Mouse (Mus musculus): ENCODE measurements around the gene Tnrc6c. TPM values are rescaled to one million over a fixed set of nuclear protein-coding genes. Genes with fewer than 3 reads are reported as not detected.

The Tnrc6c gene
- polyA plus RNA-seq, 1 experiment from 2014 or later = 12.6 TPM

GRCm38 (mm10) chr11:117764319-117764718 lies 110.2 kb downstream of the Tnrc6c start:
- ATAC-seq (replicated peaks; ENCODE audit: low FRiP score, low TSS enrichment, low read depth) = no peak
- Histone ChIP-seq H3K36me3 (ENCODE audit: control insufficient read depth, insufficient read depth, low read length) (peaks cover 59% of the 10 kb centered on the region), H3K27ac (ENCODE audit: low read depth) (no peak overlapping the region), H3K9me3 (ENCODE audit: control insufficient read depth, low read length) (no peaks in the 10 kb centered on the region), H3K4me2 (ENCODE audit: low read length) (no peak overlapping the region), H3K9ac (ENCODE audit: low read length) (no peak overlapping the region), H3K4me3 (ENCODE audit: low read depth, low read length) (no peak overlapping the region), H3K4me1 (replicated peaks; ENCODE audit: control insufficient read depth, insufficient read depth, low read length) (0 out of 2 replicates have a peak, but pooled peaks cover under 1% of the 10 kb centered on the region), H3K27me3 (replicated peaks; ENCODE audit: control insufficient read depth, insufficient read depth, low read length) (no peaks in the 10 kb centered on the region)
- no peak for DNase-seq (ENCODE audit: low spot score)
- 86% methylated on average over 9 of the region's 9 CpGs for WGBS

- ATAC-seq (replicated peaks; ENCODE audit: low FRiP score, low TSS enrichment, low read depth) (no peak), DNase-seq (ENCODE audit: low spot score) (no peak)
- 85% methylated on average over 5 of the region's 5 CpGs for WGBS
- no peaks in the 10 kb centered on the region for H3K27me3 ChIP-seq (replicated peaks; ENCODE audit: control insufficient read depth, insufficient read depth, low read length)
- H3K9me3 ChIP-seq (ENCODE audit: control insufficient read depth, low read length) = no peaks in the 10 kb centered on the region
- no peak overlapping the region for H3K27ac ChIP-seq (ENCODE audit: low read depth)
- H3K4me3 ChIP-seq (ENCODE audit: low read depth, low read length) = no peak overlapping the region
- H3K36me3 ChIP-seq (ENCODE audit: control insufficient read depth, insufficient read depth, low read length) = peaks cover 49% of the 10 kb centered on the region
- H3K4me1 ChIP-seq (replicated peaks; ENCODE audit: control insufficient read depth, insufficient read depth, low read length) = 0 out of 2 replicates have a peak, but pooled peaks cover 4% of the 10 kb centered on the region
- no peak overlapping the region for H3K9ac ChIP-seq (ENCODE audit: low read length)
- H3K4me2 ChIP-seq (ENCODE audit: low read length) = no peak overlapping the region
Measured at GRCm38 (mm10) chr11:117765361-117765760, 111.3 kb downstream of the Tnrc6c start.

GRCm38 (mm10) chr11:117766275-117766674 lies 112.2 kb downstream of the Tnrc6c start:
- no peak for ATAC-seq (replicated peaks; ENCODE audit: low FRiP score, low TSS enrichment, low read depth)
- peaks cover 40% of the 10 kb centered on the region for H3K36me3 ChIP-seq (ENCODE audit: control insufficient read depth, insufficient read depth, low read length)
- H3K27me3 ChIP-seq (replicated peaks; ENCODE audit: control insufficient read depth, insufficient read depth, low read length) = no peaks in the 10 kb centered on the region
- no peak overlapping the region for H3K27ac ChIP-seq (ENCODE audit: low read depth)
- no peak overlapping the region for H3K4me2 ChIP-seq (ENCODE audit: low read length)
- no peak overlapping the region for H3K4me3 ChIP-seq (ENCODE audit: low read depth, low read length)
- DNase-seq (ENCODE audit: low spot score) = no peak
- no peaks in the 10 kb centered on the region for H3K9me3 ChIP-seq (ENCODE audit: control insufficient read depth, low read length)
- H3K4me1 ChIP-seq (replicated peaks; ENCODE audit: control insufficient read depth, insufficient read depth, low read length) = 0 out of 2 replicates have a peak, but pooled peaks cover 4% of the 10 kb centered on the region
- WGBS = 86% methylated on average over 3 of the region's 3 CpGs
- no peak overlapping the region for H3K9ac ChIP-seq (ENCODE audit: low read length)

GRCm38 (mm10) chr11:117768725-117769682 lies 114.9 kb downstream of the Tnrc6c start:
- Histone ChIP-seq H3K9ac (ENCODE audit: low read length) (no peak overlapping the region), H3K9me3 (ENCODE audit: control insufficient read depth, low read length) (no peaks in the 10 kb centered on the region), H3K4me2 (ENCODE audit: low read length) (no peak overlapping the region), H3K4me3 (ENCODE audit: low read depth, low read length) (no peak overlapping the region), H3K4me1 (replicated peaks; ENCODE audit: control insufficient read depth, insufficient read depth, low read length) (0 out of 2 replicates have a peak, but pooled peaks cover 4% of the 10 kb centered on the region), H3K27me3 (replicated peaks; ENCODE audit: control insufficient read depth, insufficient read depth, low read length) (no peaks in the 10 kb centered on the region), H3K36me3 (ENCODE audit: control insufficient read depth, insufficient read depth, low read length) (peaks cover 24% of the 10 kb centered on the region), H3K27ac (ENCODE audit: low read depth) (0 out of 2 replicates have a peak overlapping the region, but pooled peaks have one; percentile 11)
- ATAC-seq (replicated peaks; ENCODE audit: low FRiP score, low TSS enrichment, low read depth) (no peak), DNase-seq (ENCODE audit: low spot score) (no peak)
- 73% methylated on average over 20 of the region's 20 CpGs for WGBS

- Histone ChIP-seq H3K4me3 (ENCODE audit: low read depth, low read length) (no peak overlapping the region), H3K4me2 (ENCODE audit: low read length) (no peak overlapping the region), H3K9me3 (ENCODE audit: control insufficient read depth, low read length) (no peaks in the 10 kb centered on the region), H3K9ac (ENCODE audit: low read length) (no peak overlapping the region), H3K36me3 (ENCODE audit: control insufficient read depth, insufficient read depth, low read length) (peaks cover 21% of the 10 kb centered on the region), H3K4me1 (replicated peaks; ENCODE audit: control insufficient read depth, insufficient read depth, low read length) (0 out of 2 replicates have a peak, but pooled peaks cover 4% of the 10 kb centered on the region), H3K27me3 (replicated peaks; ENCODE audit: control insufficient read depth, insufficient read depth, low read length) (no peaks in the 10 kb centered on the region), H3K27ac (ENCODE audit: low read depth) (0 out of 2 replicates have a peak overlapping the region, but pooled peaks have one; percentile 11)
- DNase-seq (ENCODE audit: low spot score) = no peak
- ATAC-seq (replicated peaks; ENCODE audit: low FRiP score, low TSS enrichment, low read depth) = no peak
- 64% methylated on average over 7 of the region's 7 CpGs for WGBS
Measured at GRCm38 (mm10) chr11:117769683-117770047, 115.6 kb downstream of the Tnrc6c start.

GRCm38 (mm10) chr11:117770407-117770806 lies 116.3 kb downstream of the Tnrc6c start:
- peaks cover 17% of the 10 kb centered on the region for H3K36me3 ChIP-seq (ENCODE audit: control insufficient read depth, insufficient read depth, low read length)
- ATAC-seq (replicated peaks; ENCODE audit: low FRiP score, low TSS enrichment, low read depth) = 0 out of 2 replicates have a peak, but pooled peaks have one; percentile 25
- H3K27ac ChIP-seq (ENCODE audit: low read depth) = no peak overlapping the region
- H3K4me2 ChIP-seq (ENCODE audit: low read length) = no peak overlapping the region
- H3K4me1 ChIP-seq (replicated peaks; ENCODE audit: control insufficient read depth, insufficient read depth, low read length) = 0 out of 2 replicates have a peak, but pooled peaks cover 4% of the 10 kb centered on the region
- H3K9me3 ChIP-seq (ENCODE audit: control insufficient read depth, low read length) = no peaks in the 10 kb centered on the region
- WGBS = 71% methylated on average over 10 of the region's 10 CpGs
- no peak for DNase-seq (ENCODE audit: low spot score)
- no peaks in the 10 kb centered on the region for H3K27me3 ChIP-seq (replicated peaks; ENCODE audit: control insufficient read depth, insufficient read depth, low read length)
- H3K9ac ChIP-seq (ENCODE audit: low read length) = no peak overlapping the region
- no peak overlapping the region for H3K4me3 ChIP-seq (ENCODE audit: low read depth, low read length)

- 94% methylated on average over 7 of the region's 7 CpGs for WGBS
Measured at GRCm38 (mm10) chr11:117772352-117772751, 118.3 kb downstream of the Tnrc6c start.

GRCm38 (mm10) chr11:117774925-117775324 lies 120.8 kb downstream of the Tnrc6c start:
- peaks cover 10% of the 10 kb centered on the region for H3K4me1 ChIP-seq (replicated peaks; ENCODE audit: control insufficient read depth, insufficient read depth, low read length)
- no peaks in the 10 kb centered on the region for H3K27me3 ChIP-seq (replicated peaks; ENCODE audit: control insufficient read depth, insufficient read depth, low read length)
- H3K9me3 ChIP-seq (ENCODE audit: control insufficient read depth, low read length) = no peaks in the 10 kb centered on the region
- H3K9ac ChIP-seq (ENCODE audit: low read length) = no peak overlapping the region
- H3K4me3 ChIP-seq (ENCODE audit: low read depth, low read length) = no peak overlapping the region
- ATAC-seq (replicated peaks; ENCODE audit: low FRiP score, low TSS enrichment, low read depth) (no peak), DNase-seq (ENCODE audit: low spot score) (no peak)
- 91% methylated on average over 10 of the region's 10 CpGs for WGBS
- no peak overlapping the region for H3K27ac ChIP-seq (ENCODE audit: low read depth)
- no peak overlapping the region for H3K4me2 ChIP-seq (ENCODE audit: low read length)
- peaks cover 14% of the 10 kb centered on the region; the same call in 1 of the 2 replicates for H3K36me3 ChIP-seq (ENCODE audit: control insufficient read depth, insufficient read depth, low read length)

More at GRCm38 (mm10) chr11:117772352-117772751, 118.3 kb downstream of the Tnrc6c start:
- H3K4me2 ChIP-seq (ENCODE audit: low read length) = no peak overlapping the region
- ATAC-seq (replicated peaks; ENCODE audit: low FRiP score, low TSS enrichment, low read depth) (no peak), DNase-seq (ENCODE audit: low spot score) (no peak)
- H3K9ac ChIP-seq (ENCODE audit: low read length) = no peak overlapping the region
- H3K36me3 ChIP-seq (ENCODE audit: control insufficient read depth, insufficient read depth, low read length) = peaks cover 14% of the 10 kb centered on the region
- H3K27me3 ChIP-seq (replicated peaks; ENCODE audit: control insufficient read depth, insufficient read depth, low read length) = no peaks in the 10 kb centered on the region
- no peak overlapping the region for H3K4me3 ChIP-seq (ENCODE audit: low read depth, low read length)
- H3K4me1 ChIP-seq (replicated peaks; ENCODE audit: control insufficient read depth, insufficient read depth, low read length) = 0 out of 2 replicates have a peak, but pooled peaks cover 4% of the 10 kb centered on the region
- H3K9me3 ChIP-seq (ENCODE audit: control insufficient read depth, low read length) = no peaks in the 10 kb centered on the region
- H3K27ac ChIP-seq (ENCODE audit: low read depth) = no peak overlapping the region

All from intestine, embryonic 14.5 days (tissue).